In the genomic region with DNA sequence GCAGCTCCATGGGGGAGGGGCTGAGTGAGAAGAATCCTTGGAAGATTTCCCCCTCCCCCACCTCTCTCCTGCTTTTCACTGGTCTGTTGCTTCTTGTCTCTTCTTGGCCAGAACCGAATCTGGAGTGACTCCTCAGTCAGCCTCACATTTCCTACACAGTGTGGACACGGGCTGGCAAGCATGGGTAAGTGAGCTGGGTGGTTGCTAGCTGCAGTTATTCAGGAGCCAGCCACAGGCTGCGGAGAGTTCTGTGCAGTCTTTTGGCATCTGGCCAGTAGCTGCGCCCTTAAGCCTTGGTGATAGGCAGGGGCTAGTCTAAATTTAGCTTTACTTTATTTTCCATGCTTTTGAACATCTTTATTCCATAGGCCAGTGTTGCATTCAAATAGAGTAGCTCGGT, we compare ENCODE assay signal across 12 mouse cellular contexts. TPM values are rescaled to one million over a fixed set of nuclear protein-coding genes. Genes with fewer than 3 reads are reported as not detected.
DNase-seq lines count a peak whose midpoint lies in the region; ATAC-seq and TF ChIP-seq lines count a peak whose summit lies in the region.
"Had no signal": no experiment of that assay in that cellular context is flagged by ENCODE, and none has a peak within 500 bp of the region (broad histone marks: within the 10 kb centered on the region; RNA-seq: fewer than 3 reads in every experiment).

No protein-coding gene starts in this region.

- TF ChIP-seq CTCF in midbrain, postnatal 0 days (IDR thresholded peaks at IDR 0.05), result no peak

- H3K36me3 ChIP-seq in heart, embryonic 11.5 days (ENCODE audit: control insufficient read depth, insufficient read depth, low read length), result no peaks in the 10 kb centered on the region
- no peaks in the 10 kb centered on the region for H3K36me3 ChIP-seq in heart, embryonic 16.5 days (ENCODE audit: control insufficient read depth, insufficient read depth)
- H3K36me3 ChIP-seq in midbrain, postnatal 0 days (ENCODE audit: insufficient read depth, low read length), result no peaks in the 10 kb centered on the region
- H3K36me3 ChIP-seq: G1E had no signal

- H3K27me3 ChIP-seq in heart, embryonic 11.5 days (ENCODE audit: control insufficient read depth, insufficient read depth, low read length), result no peaks in the 10 kb centered on the region
- no peaks in the 10 kb centered on the region for H3K27me3 ChIP-seq in heart, embryonic 16.5 days (ENCODE audit: control insufficient read depth, insufficient read depth, low read length)
- no peaks in the 10 kb centered on the region for H3K27me3 ChIP-seq in midbrain, postnatal 0 days (ENCODE audit: insufficient read depth, low read length)

- H3K4me3 ChIP-seq in heart, embryonic 11.5 days (ENCODE audit: low read depth, low read length), result no peak overlapping the region
- H3K4me3 ChIP-seq in heart, embryonic 16.5 days (ENCODE audit: low read length), result peak overlapping the region; percentile 22; the same call in 1 of the 2 replicates
- H3K4me3 ChIP-seq in midbrain, postnatal 0 days (ENCODE audit: low read depth, low read length), result no peak overlapping the region

- peak overlapping the region; percentile 23 for H3K27ac ChIP-seq in heart, embryonic 11.5 days (ENCODE audit: low read depth, low read length)
- H3K27ac ChIP-seq in heart, embryonic 16.5 days (ENCODE audit: low read length), result peak overlapping the region; percentile 51
- H3K27ac ChIP-seq in midbrain, postnatal 0 days (ENCODE audit: low read depth, low read length), result no peak overlapping the region

- peaks cover 16% of the 10 kb centered on the region for H3K4me1 ChIP-seq in heart, embryonic 11.5 days (ENCODE audit: control insufficient read depth, insufficient read depth, low read length)
- H3K4me1 ChIP-seq in heart, embryonic 16.5 days (ENCODE audit: control insufficient read depth, insufficient read depth, low read length), result peaks cover 14% of the 10 kb centered on the region
- peaks cover 6% of the 10 kb centered on the region for H3K4me1 ChIP-seq in midbrain, postnatal 0 days (ENCODE audit: insufficient read depth, low read length)

- peak; percentile 75 for ATAC-seq in heart, embryonic 11.5 days (replicated peaks; ENCODE audit: insufficient number of reproducible peaks, low FRiP score, low TSS enrichment)
- peak; percentile 80 for ATAC-seq in heart, embryonic 16.5 days (replicated peaks; ENCODE audit: extremely low read depth, insufficient read depth, low FRiP score)
- peak; percentile 65; the same call in 1 of the 2 replicates for ATAC-seq in midbrain, postnatal 0 days (ENCODE audit: low FRiP score)

- 20% methylated on average over 5 of the region's 5 CpGs for WGBS in heart, embryonic 11.5 days (ENCODE audit: insufficient replicate concordance)
- WGBS in heart, embryonic 16.5 days, result 14% methylated on average over 5 of the region's 5 CpGs
- 18% methylated on average over 5 of the region's 5 CpGs for WGBS in midbrain, postnatal 0 days

- DNase-seq in heart, postnatal 25 days (ENCODE audit: low spot score), result no peak
- peak; percentile 33 for DNase-seq in retina, postnatal 1 day
- DNase-seq in retina, embryonic 14.5 days (ENCODE audit: low spot score), result no peak
- DNase-seq in midbrain, postnatal 0 days (ENCODE audit: low spot score), result peak; percentile 69
- no peak for DNase-seq in cerebellum, adult 9-10 months
- no peak for DNase-seq in left cerebral cortex, postnatal 25 days (ENCODE audit: low spot score in 2 of 2)
- DNase-seq: cerebellum, adult 11 months; gastrocnemius, postnatal 36 days had no signal

- H3K9ac ChIP-seq in heart, embryonic 11.5 days (ENCODE audit: low read depth, low read length), result no peak overlapping the region
- no peak overlapping the region for H3K9ac ChIP-seq in heart, embryonic 16.5 days (ENCODE audit: low read length)
- no peak overlapping the region for H3K9ac ChIP-seq in midbrain, postnatal 0 days (replicated peaks; ENCODE audit: low read length, poor library complexity, severe bottlenecking)

- H3K4me2 ChIP-seq in heart, embryonic 11.5 days, result peak overlapping the region; percentile 34
- peak overlapping the region; percentile 56 for H3K4me2 ChIP-seq in heart, embryonic 16.5 days (ENCODE audit: low read depth, low read length)
- peak overlapping the region; percentile 12; the same call in 1 of the 2 replicates for H3K4me2 ChIP-seq in midbrain, postnatal 0 days (ENCODE audit: low read depth, low read length, poor library complexity, severe bottlenecking)

- no peaks in the 10 kb centered on the region for H3K9me3 ChIP-seq in heart, embryonic 11.5 days (replicated peaks; ENCODE audit: control insufficient read depth, low read length)
- H3K9me3 ChIP-seq in heart, embryonic 16.5 days (replicated peaks; ENCODE audit: control insufficient read depth, low read length), result peaks cover 4% of the 10 kb centered on the region
- H3K9me3 ChIP-seq in midbrain, postnatal 0 days (ENCODE audit: low read length), result no peaks in the 10 kb centered on the region

- intact Hi-C loops in heart, postnatal 25 days (cut with DNase I), result no loop called here
- intact Hi-C loops in left cerebral cortex, postnatal 25 days (cut with DNase I), result no loop called here

RNA-seq across cellular contexts. Expression of a gene that starts 18.2 kb away (rescaled TPM):
- 10.9 TPM in 2 replicates for polyA plus RNA-seq in heart, embryonic 11.5 days (2014; fragmentation: Nextera tagmentation; extraction: Ambion mirVana)
- total RNA-seq in heart, postnatal 25 days (2021), result 10 to 100 TPM; 24.6 to 34.6 TPM
- 8.7 and 11.4 TPM in 2 replicates for polyA plus RNA-seq in heart, embryonic 16.5 days (2015; fragmentation: Nextera tagmentation; extraction: Ambion mirVana)
- 9.9 and 12.8 TPM in 2 replicates for total RNA-seq in midbrain, postnatal 0 days (2014; rRNA removed)
- 14.7 and 15.2 TPM in 2 replicates for polyA plus RNA-seq in midbrain, postnatal 0 days (2015; fragmentation: Nextera tagmentation; extraction: Ambion mirVana)
- 10 to 100 TPM; 23.1 to 23.6 TPM for total RNA-seq in left cerebral cortex, postnatal 25 days (2021)

RNA-seq across cellular contexts. Expression of a gene that starts 31.5 kb away (rescaled TPM):
- not detected in 2 replicates for polyA plus RNA-seq in heart, embryonic 11.5 days (2014; fragmentation: Nextera tagmentation; extraction: Ambion mirVana)
- total RNA-seq in heart, postnatal 25 days (2021), result not detected
- polyA plus RNA-seq in heart, embryonic 16.5 days (2015; fragmentation: Nextera tagmentation; extraction: Ambion mirVana), result 0.18 TPM in 1 of 2 replicates, not detected in the other
- not detected in 2 replicates for total RNA-seq in midbrain, postnatal 0 days (2014; rRNA removed)
- 0.42 and 0.45 TPM in 2 replicates for polyA plus RNA-seq in midbrain, postnatal 0 days (2015; fragmentation: Nextera tagmentation; extraction: Ambion mirVana)
- total RNA-seq in left cerebral cortex, postnatal 25 days (2021), result not detected
- total RNA-seq: G1E; gastrocnemius, postnatal 36 days; left cerebral cortex, postnatal 14 days had no signal
- polyA plus RNA-seq: G1E had no signal

Comparison
In these comparisons a context has a peak if more than half of its experiments do, and no peak if none do; other contexts are left out.
1. DNase-seq: peak in retina, postnatal 1 day (single experiment) and midbrain, postnatal 0 days (single experiment); none in heart, postnatal 25 days (single experiment), retina, embryonic 14.5 days (single experiment), cerebellum, adult 9-10 months (single experiment) and left cerebral cortex, postnatal 25 days (0 of 2).
2. Peak in every context shown above with its lines, with median percentiles within 50 percentile points of each other: ATAC-seq and H3K4me2 ChIP-seq.